Mouse (Mus musculus): ENCODE results near the gene Lnp1.

GRCm38 (mm10) chr16:56891583-56891982 is 36.3 kb downstream of the Lnp1 start:
- no peak for TF ChIP-seq CTCF (IDR thresholded peaks at IDR 0.05; ENCODE audit: low read depth)
- TF ChIP-seq EP300 (IDR thresholded peaks at IDR 0.05; ENCODE audit: low read depth), result no peak
